Mouse (Mus musculus): ENCODE data around the gene Fshr. TPM values are rescaled to one million over a fixed set of nuclear protein-coding genes. Genes with fewer than 3 reads are reported as not detected.

Fshr gene
- polyA plus RNA-seq, 1 experiment: not detected

- TF ChIP-seq MYOG (IDR thresholded peaks at IDR 0.05; ENCODE audit: control insufficient read depth, extremely low read depth, insufficient read length): no peak
- TF ChIP-seq USF1 (IDR thresholded peaks at IDR 0.05; ENCODE audit: low read depth): no peak
- no peak for TF ChIP-seq MAX (IDR thresholded peaks at IDR 0.05)
- TF ChIP-seq CEBPB (IDR thresholded peaks at IDR 0.05; ENCODE audit: low read depth): no peak
- TF ChIP-seq MYOD1 (IDR thresholded peaks at IDR 0.05; ENCODE audit: control insufficient read depth, insufficient read length, low read depth): no peak
- TF ChIP-seq FOSL1 (IDR thresholded peaks at IDR 0.05; ENCODE audit: insufficient read depth, low read length, poor library complexity, severe bottlenecking): no peak
- TF ChIP-seq CTCF (IDR thresholded peaks at IDR 0.05; ENCODE audit: control insufficient read depth, insufficient read depth, insufficient read length): no peak
- H3K79me3 ChIP-seq (ENCODE audit: low read depth): no peaks in the 10 kb centered on the region
- no peaks in the 10 kb centered on the region for H3K27me3 ChIP-seq (ENCODE audit: control insufficient read depth, insufficient read depth, insufficient read length)
- no peak overlapping the region for H3ac ChIP-seq (ENCODE audit: control insufficient read depth, insufficient read length, low read depth)
- no peaks in the 10 kb centered on the region for H3K36me3 ChIP-seq (ENCODE audit: control insufficient read depth, insufficient read depth)
- no peaks in the 10 kb centered on the region for H3K79me2 ChIP-seq (ENCODE audit: control insufficient read depth, insufficient read depth)
- H3K4me3 ChIP-seq (ENCODE audit: insufficient read depth, poor library complexity, severe bottlenecking): no peak overlapping the region
Measured at GRCm38 (mm10) chr17:89005959-89006358, 194.5 kb downstream of the Fshr start.

- no peak for TF ChIP-seq FOSL1 (IDR thresholded peaks at IDR 0.05; ENCODE audit: insufficient read depth, low read length, poor library complexity, severe bottlenecking)
- no peak for TF ChIP-seq MAX (IDR thresholded peaks at IDR 0.05)
- no peak for TF ChIP-seq MYOD1 (IDR thresholded peaks at IDR 0.05; ENCODE audit: control insufficient read depth, insufficient read length, low read depth)
- no peak for TF ChIP-seq MYOG (IDR thresholded peaks at IDR 0.05; ENCODE audit: control insufficient read depth, extremely low read depth, insufficient read length)
- Histone ChIP-seq H3K79me2 (ENCODE audit: control insufficient read depth, insufficient read depth) (no peaks in the 10 kb centered on the region), H3K36me3 (ENCODE audit: control insufficient read depth, insufficient read depth) (no peaks in the 10 kb centered on the region), H3K27me3 (ENCODE audit: control insufficient read depth, insufficient read depth, insufficient read length) (no peaks in the 10 kb centered on the region), H3K4me3 (ENCODE audit: insufficient read depth, poor library complexity, severe bottlenecking) (no peak overlapping the region), H3ac (ENCODE audit: control insufficient read depth, insufficient read length, low read depth) (no peak overlapping the region), H3K79me3 (ENCODE audit: low read depth) (no peaks in the 10 kb centered on the region)
Measured at GRCm38 (mm10) chr17:88999907-89000306, 200.6 kb downstream of the Fshr start.

GRCm38 (mm10) chr17:88998243-88998642 lies 202.2 kb downstream of the Fshr start:
- no peaks in the 10 kb centered on the region for H3K79me3 ChIP-seq (ENCODE audit: low read depth)
- TF ChIP-seq MYOG (IDR thresholded peaks at IDR 0.05; ENCODE audit: control insufficient read depth, extremely low read depth, insufficient read length) (no peak), MYOD1 (IDR thresholded peaks at IDR 0.05; ENCODE audit: control insufficient read depth, insufficient read length, low read depth) (no peak), MAX (IDR thresholded peaks at IDR 0.05) (no peak), USF1 (IDR thresholded peaks at IDR 0.05; ENCODE audit: low read depth) (no peak), CEBPB (IDR thresholded peaks at IDR 0.05; ENCODE audit: low read depth) (no peak), CTCF (IDR thresholded peaks at IDR 0.05; ENCODE audit: control insufficient read depth, insufficient read depth, insufficient read length) (no peak)
- H3K27me3 ChIP-seq (ENCODE audit: control insufficient read depth, insufficient read depth, insufficient read length): no peaks in the 10 kb centered on the region
- H3K79me2 ChIP-seq (ENCODE audit: control insufficient read depth, insufficient read depth): no peaks in the 10 kb centered on the region
- no peak overlapping the region for H3ac ChIP-seq (ENCODE audit: control insufficient read depth, insufficient read length, low read depth)
- H3K4me3 ChIP-seq (ENCODE audit: insufficient read depth, poor library complexity, severe bottlenecking): no peak overlapping the region
- H3K36me3 ChIP-seq (ENCODE audit: control insufficient read depth, insufficient read depth): no peaks in the 10 kb centered on the region

GRCm38 (mm10) chr17:88991238-88991637 lies 209.2 kb downstream of the Fshr start:
- no peak overlapping the region for H3K4me3 ChIP-seq (ENCODE audit: insufficient read depth, poor library complexity, severe bottlenecking)
- H3K79me2 ChIP-seq (ENCODE audit: control insufficient read depth, insufficient read depth): no peaks in the 10 kb centered on the region
- no peak overlapping the region for H3ac ChIP-seq (ENCODE audit: control insufficient read depth, insufficient read length, low read depth)
- no peaks in the 10 kb centered on the region for H3K36me3 ChIP-seq (ENCODE audit: control insufficient read depth, insufficient read depth)
- no peaks in the 10 kb centered on the region for H3K27me3 ChIP-seq (ENCODE audit: control insufficient read depth, insufficient read depth, insufficient read length)
- no peaks in the 10 kb centered on the region for H3K79me3 ChIP-seq (ENCODE audit: low read depth)
- TF ChIP-seq CTCF (IDR thresholded peaks at IDR 0.05; ENCODE audit: control insufficient read depth, insufficient read depth, insufficient read length) (no peak), MYOG (IDR thresholded peaks at IDR 0.05; ENCODE audit: control insufficient read depth, extremely low read depth, insufficient read length) (no peak), CEBPB (IDR thresholded peaks at IDR 0.05; ENCODE audit: low read depth) (no peak), FOSL1 (IDR thresholded peaks at IDR 0.05; ENCODE audit: insufficient read depth, low read length, poor library complexity, severe bottlenecking) (no peak), MAX (IDR thresholded peaks at IDR 0.05) (no peak), USF1 (IDR thresholded peaks at IDR 0.05; ENCODE audit: low read depth) (no peak), MYOD1 (IDR thresholded peaks at IDR 0.05; ENCODE audit: control insufficient read depth, insufficient read length, low read depth) (no peak)

GRCm38 (mm10) chr17:88980708-88981355 lies 219.6 kb downstream of the Fshr start:
- Histone ChIP-seq H3K36me3 (ENCODE audit: control insufficient read depth, insufficient read depth) (no peaks in the 10 kb centered on the region), H3K27me3 (ENCODE audit: control insufficient read depth, insufficient read depth, insufficient read length) (no peaks in the 10 kb centered on the region), H3K4me3 (ENCODE audit: insufficient read depth, poor library complexity, severe bottlenecking) (no peak overlapping the region), H3ac (ENCODE audit: control insufficient read depth, insufficient read length, low read depth) (no peak overlapping the region), H3K79me3 (ENCODE audit: low read depth) (no peaks in the 10 kb centered on the region), H3K79me2 (ENCODE audit: control insufficient read depth, insufficient read depth) (no peaks in the 10 kb centered on the region)
- TF ChIP-seq MYOD1 (IDR thresholded peaks at IDR 0.05; ENCODE audit: control insufficient read depth, insufficient read length, low read depth) (no peak), FOSL1 (IDR thresholded peaks at IDR 0.05; ENCODE audit: insufficient read depth, low read length, poor library complexity, severe bottlenecking) (no peak), CTCF (IDR thresholded peaks at IDR 0.05; ENCODE audit: control insufficient read depth, insufficient read depth, insufficient read length) (no peak), USF1 (IDR thresholded peaks at IDR 0.05; ENCODE audit: low read depth) (no peak), MYOG (IDR thresholded peaks at IDR 0.05; ENCODE audit: control insufficient read depth, extremely low read depth, insufficient read length) (no peak), CEBPB (IDR thresholded peaks at IDR 0.05; ENCODE audit: low read depth) (no peak), MAX (IDR thresholded peaks at IDR 0.05) (no peak)

- no peak for TF ChIP-seq MYOD1 (IDR thresholded peaks at IDR 0.05; ENCODE audit: control insufficient read depth, insufficient read length, low read depth)
- no peak for TF ChIP-seq FOSL1 (IDR thresholded peaks at IDR 0.05; ENCODE audit: insufficient read depth, low read length, poor library complexity, severe bottlenecking)
- TF ChIP-seq MAX (IDR thresholded peaks at IDR 0.05): no peak
- no peak for TF ChIP-seq CTCF (IDR thresholded peaks at IDR 0.05; ENCODE audit: control insufficient read depth, insufficient read depth, insufficient read length)
- TF ChIP-seq CEBPB (IDR thresholded peaks at IDR 0.05; ENCODE audit: low read depth): no peak
- no peak for TF ChIP-seq MYOG (IDR thresholded peaks at IDR 0.05; ENCODE audit: control insufficient read depth, extremely low read depth, insufficient read length)
- H3K79me3 ChIP-seq (ENCODE audit: low read depth): no peaks in the 10 kb centered on the region
- no peaks in the 10 kb centered on the region for H3K36me3 ChIP-seq (ENCODE audit: control insufficient read depth, insufficient read depth)
- H3K4me3 ChIP-seq (ENCODE audit: insufficient read depth, poor library complexity, severe bottlenecking): no peak overlapping the region
- H3K79me2 ChIP-seq (ENCODE audit: control insufficient read depth, insufficient read depth): no peaks in the 10 kb centered on the region
- no peak overlapping the region for H3ac ChIP-seq (ENCODE audit: control insufficient read depth, insufficient read length, low read depth)
- no peaks in the 10 kb centered on the region for H3K27me3 ChIP-seq (ENCODE audit: control insufficient read depth, insufficient read depth, insufficient read length)
Measured at GRCm38 (mm10) chr17:88974538-88974937, 225.9 kb downstream of the Fshr start.

Measured in C2C12 (cell line).